Mouse (Mus musculus) cerebellum, adult 2 months (tissue): ENCODE measurements around the gene Sfrp4.

Experiments used
- CTCF ChIP-seq: fragments of 200-500 bp; IDR thresholded peaks from 2 replicates; pipeline ENCODE4 v1.5.1; 2011; ENCODE audit warnings: low read depth, mild to moderate bottlenecking, control low read depth, low read length, moderate library complexity, borderline replicate concordance; ENCODE audit not compliant: insufficient read depth
- POLR2A ChIP-seq: fragments of 200-500 bp; IDR thresholded peaks from 2 replicates; pipeline ENCODE4 v1.6.1; 2011; ENCODE audit warnings: low read length, control low read depth, borderline replicate concordance; ENCODE audit not compliant: insufficient read depth

DNA sequence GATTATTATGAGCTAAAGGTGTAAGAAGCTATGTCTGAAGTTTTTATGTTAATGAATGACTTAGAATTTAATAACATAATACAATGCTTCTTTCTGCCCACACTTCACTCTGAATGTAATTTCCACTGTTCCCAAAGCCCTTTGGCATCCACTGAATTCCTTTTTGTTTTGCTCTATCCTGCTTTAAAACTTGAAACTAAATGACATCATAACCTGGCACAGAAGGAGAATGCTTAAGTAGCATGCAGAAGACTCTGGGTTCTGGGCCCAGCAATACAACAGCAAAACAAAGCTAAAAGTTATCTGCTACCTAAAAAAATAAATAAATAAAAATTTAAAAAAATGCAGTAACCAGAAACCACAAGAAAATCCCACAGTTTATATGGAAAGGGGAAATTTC, 51.7 kb downstream of the Sfrp4 start:
- TF ChIP-seq POLR2A (no peak), CTCF (no peak)
